Mouse (Mus musculus) frontal cortex, postnatal 36 days (tissue): ENCODE data around the gene Slc5a2.
A peak's percentile ranks its signal among the peaks of the same experiment; 100 is the strongest.

Experiments used
- DNase-seq, 2 experiments: peaks; one replicate each; pipeline ENCODE4 v3.0.0; 2022; ENCODE audit warnings: low spot score in 2 of 2

The Slc5a2 gene

GRCm38 (mm10) chr7:128298481-128299342 is 33.3 kb downstream of the Slc5a2 start:
- DNase-seq: peak in 1 of 2 experiments; percentile 7

DNA sequence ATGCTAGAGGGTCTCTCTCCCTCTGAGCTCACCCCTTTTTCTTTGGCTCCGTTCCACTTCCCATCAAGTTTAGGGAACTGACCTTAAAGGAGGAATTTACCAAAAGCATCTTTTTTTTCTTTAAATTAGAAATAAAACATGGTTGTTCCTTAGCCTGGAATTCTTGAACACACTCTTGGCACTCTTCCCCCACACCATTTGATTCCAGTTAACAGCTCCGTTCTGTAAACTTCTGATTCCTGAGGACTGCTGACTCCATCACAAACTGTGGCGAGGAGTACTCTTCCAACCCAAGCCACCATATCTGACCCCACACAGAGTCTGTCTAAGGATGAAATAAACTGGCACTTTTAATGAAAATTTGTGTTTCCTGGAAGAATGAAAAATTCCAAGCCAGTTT is 35.5 kb downstream of the Slc5a2 start:
- DNase-seq: no peak

GRCm38 (mm10) chr7:128302151-128302550 is 36.7 kb downstream of the Slc5a2 start:
- DNase-seq: no peak

GRCm38 (mm10) chr7:128304198-128304597 is 38.7 kb downstream of the Slc5a2 start:
- DNase-seq: no peak

DNA sequence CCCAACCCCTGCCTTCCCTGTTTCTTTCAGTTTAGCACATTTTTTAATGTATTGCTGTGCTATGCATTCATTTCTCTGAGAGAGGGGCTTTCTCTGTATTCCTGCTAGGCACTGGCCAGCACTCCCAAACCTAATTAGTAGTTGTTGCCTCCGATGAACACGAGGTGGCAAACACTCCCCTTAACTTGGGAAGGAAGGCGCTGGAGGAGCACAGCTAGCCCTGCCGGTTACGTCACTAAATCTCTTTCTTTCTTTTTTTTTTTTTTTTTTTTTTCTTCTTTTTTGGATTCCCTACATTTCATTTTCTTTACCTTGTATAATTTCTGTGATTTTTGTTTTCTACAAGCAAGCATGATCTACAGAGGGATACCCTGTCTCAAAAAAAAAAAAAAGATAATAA is 39.5 kb downstream of the Slc5a2 start:
- DNase-seq: peak; percentile 17 to 30

GRCm38 (mm10) chr7:128307851-128308250 is 42.4 kb downstream of the Slc5a2 start:
- no peak for DNase-seq

- DNase-seq: no peak
These were observed 43.8 kb downstream of the Slc5a2 start for GRCm38 (mm10) chr7:128309216-128309615.

GRCm38 (mm10) chr7:128309776-128310175 is 44.3 kb downstream of the Slc5a2 start:
- DNase-seq: no peak

GRCm38 (mm10) chr7:128310229-128310688 is 44.8 kb downstream of the Slc5a2 start:
- DNase-seq: no peak

- no peak for DNase-seq
These were observed 45.8 kb downstream of the Slc5a2 start for GRCm38 (mm10) chr7:128311263-128311662.

- no peak for DNase-seq
These were observed 46.4 kb downstream of the Slc5a2 start for GRCm38 (mm10) chr7:128311811-128312210.

DNA sequence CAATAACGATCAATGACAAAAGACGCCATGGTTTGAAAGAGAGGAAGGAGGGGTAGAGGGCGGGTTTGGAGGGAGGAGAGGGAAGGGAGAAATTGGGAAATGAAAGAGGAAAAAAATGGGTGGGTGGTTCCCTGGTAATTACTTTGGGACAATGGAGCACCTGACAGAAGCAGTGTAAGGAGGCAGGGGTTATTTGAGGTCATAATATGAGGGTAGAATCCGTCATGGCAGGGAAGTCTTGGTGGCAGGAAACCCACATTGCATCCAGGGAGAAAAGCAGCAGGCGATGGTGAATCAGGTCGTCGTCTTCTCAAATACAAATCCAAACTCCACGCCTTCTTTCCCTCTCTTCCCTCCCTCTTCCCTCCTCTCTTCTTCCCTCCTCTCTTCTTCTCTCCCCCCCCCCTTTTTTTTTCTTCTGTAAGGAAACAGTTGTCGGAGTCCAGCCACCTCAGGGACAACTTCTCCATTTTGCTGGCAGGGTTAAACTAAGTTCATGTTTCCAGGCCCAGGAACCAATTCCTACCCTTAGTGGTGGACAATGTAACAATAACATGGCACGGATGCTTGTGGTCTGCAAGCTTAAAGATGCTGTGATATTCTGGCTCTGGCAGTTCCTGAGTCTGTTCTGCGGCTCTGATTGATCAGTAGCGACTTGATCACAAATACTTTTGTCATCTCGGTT is 47.1 kb downstream of the Slc5a2 start:
- no peak for DNase-seq

- no peak for DNase-seq
These were observed 48.1 kb downstream of the Slc5a2 start for GRCm38 (mm10) chr7:128313601-128314000.

DNA sequence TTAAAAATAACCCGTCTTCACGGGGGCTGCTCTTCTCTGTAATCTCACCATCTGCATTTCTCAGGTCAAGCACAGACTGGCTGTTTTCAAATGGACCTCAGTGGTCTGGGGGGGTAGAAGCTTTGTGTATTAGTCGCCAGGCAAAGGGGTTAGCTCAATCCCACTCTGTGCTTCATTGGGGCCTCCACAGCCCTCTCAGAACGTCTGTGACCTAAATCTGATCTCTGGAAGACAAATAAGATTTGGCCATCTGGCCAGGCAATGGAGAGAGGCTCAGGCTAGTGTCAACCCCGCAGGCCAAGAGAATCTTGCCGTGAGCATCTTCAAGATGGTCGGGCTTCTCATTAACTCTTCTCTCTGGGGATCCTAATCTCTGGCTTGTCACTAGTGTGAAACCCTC is 49.0 kb downstream of the Slc5a2 start:
- no peak for DNase-seq

- DNase-seq: no peak
These were observed 51.6 kb downstream of the Slc5a2 start for GRCm38 (mm10) chr7:128317011-128317410.

DNA sequence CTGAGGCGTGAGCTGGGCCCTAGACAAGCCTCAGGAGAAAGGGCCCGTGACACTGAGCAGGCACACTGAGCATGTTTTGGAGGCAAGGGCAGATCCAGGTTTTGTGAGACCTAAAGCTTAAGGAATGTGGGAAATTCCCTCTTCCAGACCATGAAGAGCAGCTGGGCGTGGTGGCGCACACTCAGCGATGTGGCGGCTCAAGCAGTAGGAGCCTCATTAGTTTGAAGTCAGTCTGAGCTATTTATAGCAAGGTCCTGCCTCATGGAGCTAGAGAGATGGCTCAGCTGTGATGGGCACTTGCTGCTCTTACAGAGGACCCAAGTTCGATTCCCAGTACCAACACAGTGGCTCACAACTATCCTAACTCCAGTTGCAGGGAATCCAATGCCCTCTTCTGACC is 53.7 kb downstream of the Slc5a2 start:
- DNase-seq: no peak

- no peak for DNase-seq
These were observed 54.9 kb downstream of the Slc5a2 start for GRCm38 (mm10) chr7:128320219-128320816.

- DNase-seq: no peak
These were observed 55.8 kb downstream of the Slc5a2 start for GRCm38 (mm10) chr7:128321260-128321659.
